ENCODE assay signal across 8 mouse cellular contexts in genomic region chr9:20662325-20662724, GRCm38 (mm10). TPM values are rescaled to one million over a fixed set of nuclear protein-coding genes. Genes with fewer than 3 reads are reported as not detected.
DNase-seq lines count a peak whose midpoint lies in the region; ATAC-seq and TF ChIP-seq lines count a peak whose summit lies in the region.

No protein-coding gene starts in this region.

- peak; percentile 26; the same call in 1 of the 2 replicates for ATAC-seq in embryonic facial prominence, embryonic 11.5 days (replicated peaks; ENCODE audit: insufficient number of reproducible peaks, low FRiP score, low TSS enrichment, low read depth)

- TF ChIP-seq POLR2A in small intestine, adult 2 months (IDR thresholded peaks at IDR 0.05; ENCODE audit: low read depth, low read length): no peak

- H3K4me3 ChIP-seq in embryonic facial prominence, embryonic 11.5 days (ENCODE audit: low read depth, low read length): no peak overlapping the region
- no peak overlapping the region for H3K4me3 ChIP-seq in midbrain, embryonic 10.5 days
- no peak overlapping the region for H3K4me3 ChIP-seq in small intestine, adult 2 months (ENCODE audit: low read depth, low read length)

- peak; percentile 80; the same call in 1 of the 2 replicates for TF ChIP-seq CTCF in small intestine, adult 2 months (IDR thresholded peaks at IDR 0.05; ENCODE audit: extremely low read depth, insufficient read length, insufficient replicate concordance, low read depth, low read length)

- no peaks in the 10 kb centered on the region for H3K27me3 ChIP-seq in embryonic facial prominence, embryonic 11.5 days (ENCODE audit: control insufficient read depth, insufficient read depth, low read length)
- no peaks in the 10 kb centered on the region for H3K27me3 ChIP-seq in midbrain, embryonic 10.5 days (ENCODE audit: low read depth, poor library complexity, severe bottlenecking)
- H3K27me3 ChIP-seq in small intestine, adult 2 months (ENCODE audit: control insufficient read depth, insufficient read depth, low read length): no peaks in the 10 kb centered on the region

- H3K36me3 ChIP-seq in embryonic facial prominence, embryonic 11.5 days (replicated peaks; ENCODE audit: control insufficient read depth, insufficient read depth, low read depth, low read length): peaks cover 11% of the 10 kb centered on the region; the same call in 1 of the 2 replicates
- peaks cover 83% of the 10 kb centered on the region for H3K36me3 ChIP-seq in midbrain, embryonic 10.5 days
- H3K36me3 ChIP-seq in small intestine, adult 2 months (ENCODE audit: control insufficient read depth, insufficient read depth, low read length): peaks cover 41% of the 10 kb centered on the region

- DNase-seq in cerebellum, adult 18-20 months: peak; percentile 63 to 65
- DNase-seq in cerebellum, adult 11-12 months: no peak
- peak; percentile 66 for DNase-seq in R1 (ENCODE audit: low read depth, low spot score)
- DNase-seq in embryonic facial prominence, embryonic 11.5 days (ENCODE audit: low spot score): peak; percentile 73
- DNase-seq in heart, postnatal 4 days: peak; percentile 83
- DNase-seq in layer of hippocampus, postnatal 36 days: peak; percentile 77 to 78
- DNase-seq in midbrain, embryonic 10.5 days (ENCODE audit: low spot score): peak; percentile 71

- no peaks in the 10 kb centered on the region for H3K9me3 ChIP-seq in embryonic facial prominence, embryonic 11.5 days (replicated peaks; ENCODE audit: control insufficient read depth, low read length)
- H3K9me3 ChIP-seq in midbrain, embryonic 10.5 days (replicated peaks): no peaks in the 10 kb centered on the region

- no peak overlapping the region for H3K4me2 ChIP-seq in embryonic facial prominence, embryonic 11.5 days (ENCODE audit: low read depth, low read length)

- WGBS in embryonic facial prominence, embryonic 11.5 days: 56% methylated on average over 3 of the region's 3 CpGs
- 57% methylated on average over 3 of the region's 3 CpGs for WGBS in midbrain, embryonic 10.5 days
- WGBS in small intestine, adult 2 months: 54% methylated on average over 3 of the region's 3 CpGs

- no peak overlapping the region for H3K27ac ChIP-seq in embryonic facial prominence, embryonic 11.5 days (replicated peaks; ENCODE audit: low read depth, low read length)
- H3K27ac ChIP-seq in midbrain, embryonic 10.5 days (replicated peaks): no peak overlapping the region
- H3K27ac ChIP-seq in small intestine, adult 2 months (ENCODE audit: insufficient read depth, low read depth, low read length): no peak overlapping the region

- no peak overlapping the region for H3K9ac ChIP-seq in embryonic facial prominence, embryonic 11.5 days (replicated peaks; ENCODE audit: low read length)

- no peaks in the 10 kb centered on the region for H3K4me1 ChIP-seq in embryonic facial prominence, embryonic 11.5 days (ENCODE audit: control insufficient read depth, insufficient read depth, low read length)
- peaks cover 45% of the 10 kb centered on the region for H3K4me1 ChIP-seq in midbrain, embryonic 10.5 days
- no peaks in the 10 kb centered on the region for H3K4me1 ChIP-seq in small intestine, adult 2 months (ENCODE audit: control insufficient read depth, insufficient read depth, insufficient read length, low read length)

RNA-seq across cellular contexts. Expression of gene Pin1, which starts 10.4 kb away (rescaled TPM):
- polyA plus RNA-seq in embryonic facial prominence, embryonic 11.5 days (2014; fragmentation: Nextera tagmentation; extraction: Ambion mirVana): 59.5 and 62.5 TPM in 2 replicates
- 10 to 100 TPM; 20.5 to 22.1 TPM for total RNA-seq in heart, postnatal 4 days (2021)
- total RNA-seq in layer of hippocampus, postnatal 36 days (2021): 10 to 100 TPM; 35.1 to 35.4 TPM
- 84.0 and 91.4 TPM in 2 replicates for polyA plus RNA-seq in midbrain, embryonic 10.5 days (2016; fragmentation: Nextera tagmentation; extraction: Ambion mirVana)
- polyA plus RNA-seq in small intestine, adult 2 months (2012; rRNA removed): 8.6 and 13.0 TPM in 2 replicates

RNA-seq across cellular contexts. Expression of gene Fbxl12, which starts 17.8 kb away (rescaled TPM):
- polyA plus RNA-seq in embryonic facial prominence, embryonic 11.5 days (2014; fragmentation: Nextera tagmentation; extraction: Ambion mirVana): 8.5 and 11.5 TPM in 2 replicates
- 10 to 100 TPM; 16.1 to 16.5 TPM for total RNA-seq in heart, postnatal 4 days (2021)
- total RNA-seq in layer of hippocampus, postnatal 36 days (2021): 10 to 100 TPM; 19.6 to 22.6 TPM
- polyA plus RNA-seq in midbrain, embryonic 10.5 days (2016; fragmentation: Nextera tagmentation; extraction: Ambion mirVana): 20.4 and 21.2 TPM in 2 replicates
- polyA plus RNA-seq in small intestine, adult 2 months (2012; rRNA removed): 21.0 and 42.5 TPM in 2 replicates

RNA-seq across cellular contexts. Expression of gene Ubl5, which starts 19.6 kb away (rescaled TPM):
- 417 and 447 TPM in 2 replicates for polyA plus RNA-seq in embryonic facial prominence, embryonic 11.5 days (2014; fragmentation: Nextera tagmentation; extraction: Ambion mirVana)
- total RNA-seq in heart, postnatal 4 days (2021): 100 to 1,000 TPM; 213 to 225 TPM
- total RNA-seq in layer of hippocampus, postnatal 36 days (2021): 100 to 1,000 TPM; 295 to 327 TPM
- 381 and 400 TPM in 2 replicates for polyA plus RNA-seq in midbrain, embryonic 10.5 days (2016; fragmentation: Nextera tagmentation; extraction: Ambion mirVana)
- polyA plus RNA-seq in small intestine, adult 2 months (2012; rRNA removed): 36.8 and 77.8 TPM in 2 replicates
